Mouse (Mus musculus): ENCODE measurements around the gene Vmn1r32.
A peak's percentile ranks its signal among the peaks of the same experiment; 100 is the strongest.

Vmn1r32 gene

GRCm38 (mm10) chr6:66559996-66560395 is at the start of gene Vmn1r32:
Gene Vmn1r32, minus strand, starts transcription at chr6:66560096.
- no peak for DNase-seq

DNA sequence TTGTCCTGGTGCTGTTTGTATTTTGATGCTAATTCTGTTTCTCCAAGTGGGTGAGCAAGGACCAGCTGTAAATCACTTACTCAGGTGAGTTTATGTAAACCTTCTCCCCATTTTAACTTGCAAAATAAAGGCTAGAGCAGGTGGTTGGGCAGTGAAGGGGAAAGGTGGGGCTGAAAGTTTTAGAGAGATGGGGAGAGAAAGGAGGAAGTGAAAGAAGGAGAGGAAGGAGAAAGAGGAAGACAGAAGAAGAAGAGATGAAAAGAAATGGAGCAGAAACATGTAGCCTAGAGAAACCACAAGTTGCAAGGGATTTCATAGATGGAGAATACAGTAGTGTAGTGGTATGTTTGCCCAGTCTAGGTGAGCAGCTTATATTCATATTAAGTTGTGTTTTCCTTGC is 35.9 kb upstream of the Vmn1r32 start:
- no peak for DNase-seq

DNA sequence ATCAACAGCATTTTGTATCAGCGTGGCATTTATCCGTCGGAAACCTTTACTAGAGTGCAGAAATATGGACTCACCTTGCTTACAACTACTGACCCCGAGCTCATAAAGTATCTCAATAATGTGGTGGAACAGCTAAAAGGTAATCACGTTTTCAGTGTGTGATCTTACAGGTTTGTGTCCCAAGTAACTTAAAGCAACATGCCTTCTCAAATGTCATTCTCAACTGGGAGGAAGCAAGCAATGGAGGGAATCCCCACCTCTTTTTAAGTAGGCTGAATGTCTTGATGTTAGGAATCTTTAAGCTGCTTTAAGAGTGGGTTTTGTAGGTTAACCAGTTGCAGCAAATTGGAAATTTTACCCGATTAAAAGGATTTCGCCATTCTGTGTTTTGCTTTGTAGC is 23.9 kb downstream of the Vmn1r32 start:
- no peak for DNase-seq

GRCm38 (mm10) chr6:66535028-66535862 is 24.7 kb downstream of the Vmn1r32 start, which contains the start of gene Mad2l1:
Gene Mad2l1, plus strand, starts transcription at chr6:66535390.
- peak; percentile 97 for DNase-seq

DNA sequence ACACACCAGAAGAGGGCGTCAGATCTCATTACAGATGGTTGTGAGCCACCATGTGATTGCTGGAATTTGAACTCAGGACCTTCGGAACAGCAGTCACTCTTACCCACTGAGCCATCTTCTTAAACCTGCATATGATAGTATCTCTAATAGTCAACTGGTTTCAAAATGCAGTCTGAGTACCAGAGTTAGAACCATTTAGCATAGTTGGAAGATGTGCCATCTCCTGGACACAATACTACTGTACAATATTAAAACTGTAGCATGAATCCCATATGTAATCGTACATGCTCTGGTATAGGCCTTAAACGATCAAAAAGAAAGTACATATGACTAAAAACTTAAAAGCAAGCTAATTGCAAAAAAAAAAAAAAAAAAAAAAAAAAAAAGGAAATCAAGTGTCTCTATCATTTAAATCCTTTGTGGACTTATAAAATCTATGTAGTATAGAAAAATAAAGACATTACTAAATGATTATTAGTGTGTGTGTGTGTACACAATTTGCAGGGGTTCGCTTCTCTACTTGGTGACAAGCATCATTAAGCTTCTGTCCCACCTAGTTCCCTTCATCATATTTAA is 25.4 kb downstream of the Vmn1r32 start:
- peak; percentile 4 for DNase-seq

DNA sequence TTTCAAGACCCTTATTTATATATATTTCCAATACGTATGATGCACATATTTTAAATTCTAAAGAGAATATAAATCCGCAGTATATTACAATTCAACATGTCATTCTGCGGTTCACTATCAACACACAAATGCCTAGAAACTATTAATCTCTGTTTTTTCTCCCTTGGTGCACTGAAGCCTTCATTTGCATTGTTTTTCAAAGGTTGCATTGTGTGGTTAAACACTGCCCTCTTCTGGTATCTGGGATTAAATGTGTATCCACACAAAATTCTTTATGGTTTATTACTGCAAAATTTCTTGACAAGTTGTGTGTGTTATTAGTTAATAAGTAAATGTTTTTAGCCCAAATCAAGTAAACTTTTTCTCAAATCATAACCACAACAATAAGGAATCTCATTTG is 26.7 kb downstream of the Vmn1r32 start:
- no peak for DNase-seq

DNA sequence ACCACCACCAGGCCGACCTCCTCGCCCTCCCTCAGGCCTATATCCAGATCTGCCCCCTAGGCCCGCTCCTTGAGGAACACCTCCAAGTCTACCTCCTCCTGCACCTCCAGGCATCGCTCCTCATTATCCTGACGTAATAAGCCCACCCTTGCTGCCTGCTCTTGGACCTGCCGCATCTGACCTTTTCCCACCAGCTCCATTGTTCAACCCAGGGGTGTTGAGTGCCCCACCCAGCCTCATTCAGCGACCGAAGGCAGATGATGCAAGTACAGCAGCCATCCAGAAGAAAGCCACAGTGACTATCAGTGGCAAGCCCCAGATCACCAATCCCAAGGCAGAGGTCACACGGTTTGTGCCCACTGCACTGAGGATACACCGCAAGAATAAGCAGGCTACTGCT is 31.5 kb downstream of the Vmn1r32 start:
- no peak for DNase-seq

DNA sequence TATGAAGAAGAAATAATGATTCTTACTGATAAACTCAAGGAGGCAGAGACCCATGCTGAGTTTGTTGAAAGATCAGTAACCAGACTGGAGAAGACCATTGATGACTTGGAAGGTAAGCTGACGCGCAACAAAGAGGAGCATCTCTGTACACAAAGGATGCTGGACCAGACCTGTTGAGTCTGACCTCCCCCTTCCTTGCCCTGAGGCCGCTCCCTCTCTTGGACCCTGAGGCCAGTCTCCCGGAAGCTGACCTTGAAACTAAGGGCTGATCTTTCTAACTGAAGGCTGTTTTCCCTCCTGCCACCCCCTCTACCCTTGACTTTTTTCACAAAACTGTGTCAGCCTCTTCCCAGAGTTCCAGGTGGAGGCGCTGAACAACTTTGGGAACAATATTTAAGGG is 43.5 kb downstream of the Vmn1r32 start:
- no peak for DNase-seq

Measured in cerebellum, adult 11 months (tissue).